Mouse (Mus musculus): ENCODE data around the gene Tpst1. TPM values are rescaled to one million over a fixed set of nuclear protein-coding genes. Genes with fewer than 3 reads are reported as not detected.

Tpst1 gene
- total RNA-seq, 2 experiments from 2014 or later: 41.1 to 41.8 TPM

DNA sequence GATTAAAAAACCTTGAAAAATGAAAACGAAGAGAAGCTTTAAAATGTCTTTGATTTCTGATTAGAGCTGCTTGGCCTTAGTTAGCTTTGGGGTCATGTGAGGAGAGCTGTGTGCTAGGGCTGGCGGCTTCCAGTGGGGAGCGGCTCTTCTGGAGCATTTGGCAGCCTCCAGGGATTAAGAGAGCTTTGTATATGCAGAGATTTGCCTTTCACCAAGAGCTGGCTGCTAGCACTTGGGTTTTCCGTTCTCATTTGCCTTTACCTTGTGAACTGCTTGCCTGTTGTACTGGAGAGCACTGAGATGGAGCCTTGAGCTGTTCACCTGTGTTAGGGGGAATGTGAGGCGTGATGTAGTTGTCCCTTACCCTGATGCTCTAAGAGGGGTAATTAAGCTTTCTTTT is 20.6 kb upstream of the Tpst1 start:
- no peak for DNase-seq (ENCODE audit: low spot score in 2 of 2)

DNA sequence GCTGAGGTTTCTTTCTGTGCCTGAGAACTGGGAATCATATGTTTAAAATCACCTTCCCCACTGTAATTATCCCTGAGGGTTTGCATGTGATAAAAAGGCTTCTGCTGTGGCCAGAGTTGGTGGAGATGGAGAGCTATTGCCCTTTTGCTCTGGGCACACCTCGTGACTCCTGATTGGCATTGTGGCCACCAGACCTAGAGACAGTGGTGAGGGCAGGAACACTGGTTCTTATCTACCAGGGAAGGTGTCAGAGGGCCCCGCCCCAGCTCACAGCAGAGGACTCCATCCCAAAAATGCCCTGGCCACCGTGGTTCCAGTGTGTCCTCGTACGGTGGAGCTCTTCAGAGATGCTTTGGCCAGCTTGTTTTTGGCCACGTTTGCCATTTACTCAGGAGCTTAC is 20.2 kb upstream of the Tpst1 start:
- no peak for DNase-seq (ENCODE audit: low spot score in 2 of 2)

DNA sequence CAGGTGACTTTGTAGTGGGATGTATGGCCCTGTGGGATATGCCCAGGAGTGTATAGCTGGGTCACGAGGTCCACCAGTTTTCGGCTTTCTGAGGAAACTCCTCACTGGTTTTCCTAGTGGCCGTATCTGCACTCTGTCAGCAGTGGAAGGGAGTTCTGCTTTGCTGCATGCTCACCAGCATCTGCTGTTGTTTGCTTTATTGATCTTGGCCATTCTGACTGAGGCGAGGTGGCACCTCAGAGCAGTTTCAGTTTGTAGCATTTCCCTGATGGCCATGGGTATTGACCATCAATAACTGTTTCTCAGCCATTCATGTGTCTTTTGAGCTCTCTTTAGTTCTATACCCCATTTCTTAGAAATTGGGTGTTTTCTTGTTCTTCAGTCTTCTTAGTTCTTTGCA is 17.4 kb upstream of the Tpst1 start:
- DNase-seq (ENCODE audit: low spot score in 2 of 2): no peak

DNA sequence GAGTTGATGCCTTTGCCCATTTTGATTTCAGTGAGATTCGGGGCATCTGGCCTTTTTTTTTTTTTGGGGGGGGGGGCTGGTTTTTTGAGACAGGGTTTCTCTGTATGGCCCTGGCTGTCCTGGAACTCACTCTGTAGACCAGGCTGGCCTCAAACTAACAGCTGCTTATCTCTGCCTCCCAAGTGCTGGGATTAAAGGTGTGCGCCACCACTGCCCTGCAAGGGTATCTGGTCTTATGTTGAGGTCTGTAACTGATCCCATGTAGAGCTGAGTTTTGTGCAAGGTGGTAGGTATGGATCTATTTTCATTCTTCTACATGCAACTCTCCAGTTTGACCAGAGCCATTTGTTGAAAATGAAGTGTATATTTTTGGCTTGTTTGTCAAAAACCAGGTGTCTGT is 16.8 kb upstream of the Tpst1 start:
- no peak for DNase-seq (ENCODE audit: low spot score in 2 of 2)

DNA sequence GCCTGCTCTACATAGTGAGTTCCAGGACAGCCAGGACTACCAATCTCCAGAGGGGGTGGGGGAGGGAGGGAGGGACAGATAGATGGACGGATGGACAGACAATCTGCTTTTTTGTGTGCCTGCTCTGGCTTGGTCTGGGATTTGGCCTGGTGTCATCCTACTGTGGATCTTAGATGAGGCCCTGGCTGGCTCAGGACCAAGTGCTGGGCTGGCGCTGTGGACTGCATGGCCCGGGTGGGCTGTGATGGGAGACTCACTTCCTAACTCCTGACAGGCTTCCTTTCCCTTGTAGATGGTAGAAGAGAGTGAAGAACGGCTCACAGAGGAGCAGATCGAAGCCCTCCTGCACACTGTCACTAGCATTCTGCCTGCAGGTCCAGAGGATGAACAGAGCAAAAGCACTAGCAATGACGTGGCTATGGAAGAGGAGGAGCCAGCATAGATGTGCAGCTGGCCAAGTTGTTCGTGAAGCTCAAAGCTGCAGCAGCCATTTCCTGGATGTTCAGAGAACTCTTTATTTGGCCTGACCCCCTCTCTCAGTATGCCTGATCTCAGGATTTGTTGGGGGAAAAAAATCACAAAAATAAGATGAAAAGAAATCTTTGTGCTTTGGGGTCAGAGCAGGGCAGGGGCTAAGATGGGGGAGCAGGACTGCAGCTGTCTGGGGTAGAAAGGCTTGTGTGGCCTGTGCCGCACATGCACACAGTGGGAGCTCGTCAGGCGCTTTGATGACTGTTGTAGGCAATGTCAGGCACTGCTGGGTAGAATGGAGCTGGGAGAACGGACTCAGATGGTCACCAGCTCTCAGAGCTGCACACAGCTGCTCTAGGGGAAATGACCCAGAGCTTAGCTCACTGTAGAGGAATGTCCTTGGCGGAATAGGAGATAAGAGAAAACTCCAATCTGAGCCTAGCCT is 13.5 kb upstream of the Tpst1 start:
- no peak for DNase-seq (ENCODE audit: low spot score in 2 of 2)

DNA sequence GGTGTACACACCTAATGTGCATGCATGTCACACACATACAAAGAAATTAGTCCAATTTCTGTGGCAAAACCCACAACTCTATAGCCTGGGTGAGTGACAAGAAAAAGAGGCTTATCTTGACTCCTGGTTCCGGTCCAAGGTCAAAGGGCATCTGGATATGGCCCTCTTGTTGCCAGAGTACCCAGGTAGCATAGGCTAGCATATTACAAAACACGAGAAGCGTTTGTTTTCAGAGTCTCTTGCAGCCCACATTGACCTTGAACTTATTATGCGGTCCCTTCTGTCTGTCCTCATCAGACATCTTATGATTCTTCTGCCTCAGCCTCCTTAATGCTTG is 12.8 kb upstream of the Tpst1 start:
- no peak for DNase-seq (ENCODE audit: low spot score in 2 of 2)

DNA sequence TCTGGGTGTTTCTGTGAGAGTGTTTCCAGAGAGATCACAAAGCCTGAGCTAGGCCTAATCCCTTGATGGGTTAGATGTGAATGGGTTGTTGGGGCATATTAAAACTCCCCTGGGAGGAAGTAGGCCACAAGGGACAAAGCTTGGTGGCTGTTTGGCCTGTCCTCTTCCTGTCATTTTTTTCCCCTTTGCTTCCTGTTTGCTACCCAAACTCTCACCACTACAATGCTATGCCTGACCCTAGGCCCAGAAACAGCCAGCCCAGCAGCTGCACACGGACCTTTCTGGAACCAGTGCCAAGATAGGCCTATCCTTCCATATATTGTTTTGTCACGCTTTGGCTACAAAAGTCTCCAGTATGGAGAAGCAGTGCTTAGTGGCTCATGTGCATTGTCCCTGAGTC is 11.0 kb upstream of the Tpst1 start:
- DNase-seq (ENCODE audit: low spot score in 2 of 2): no peak

DNA sequence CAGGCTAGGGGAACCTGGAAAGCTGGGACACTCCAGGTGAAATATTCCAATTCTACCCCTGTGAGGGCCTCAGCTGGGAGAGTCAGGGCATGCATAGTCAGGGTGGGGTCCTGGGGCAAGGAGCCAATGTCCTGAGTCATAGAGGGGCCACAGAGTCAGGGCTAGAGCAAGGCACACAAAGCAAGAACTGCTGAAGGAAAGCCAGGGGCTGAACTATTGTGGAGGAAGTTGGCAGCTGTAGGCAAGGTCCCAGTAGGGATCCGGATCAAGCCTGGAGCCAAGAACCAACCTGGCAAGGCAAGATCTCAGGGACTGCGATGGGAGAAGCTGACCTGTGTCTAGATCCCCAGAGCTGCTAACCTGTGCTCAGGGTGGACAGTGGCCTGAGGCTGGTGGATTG is 9.4 kb upstream of the Tpst1 start:
- no peak for DNase-seq (ENCODE audit: low spot score in 2 of 2)

DNA sequence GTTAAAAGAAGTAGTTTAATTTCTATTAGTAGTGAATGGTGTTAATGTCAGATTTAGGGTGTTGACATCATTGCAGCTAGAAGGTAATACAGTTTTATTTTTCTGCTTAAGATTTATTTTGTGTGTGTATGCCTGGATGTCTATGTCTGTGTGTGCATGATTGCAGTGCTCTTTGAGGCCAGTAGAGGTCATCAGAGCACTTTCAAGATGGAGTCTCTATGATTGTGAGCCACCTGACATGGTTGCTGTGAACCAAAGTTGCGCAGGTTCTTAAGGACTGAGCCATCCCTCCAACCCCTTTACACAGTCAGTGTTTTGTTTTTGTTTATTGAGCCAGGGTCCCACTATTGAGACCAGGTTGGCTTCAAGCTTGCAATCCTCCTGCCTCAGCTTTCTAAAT is 7.5 kb upstream of the Tpst1 start:
- no peak for DNase-seq (ENCODE audit: low spot score in 2 of 2)

DNA sequence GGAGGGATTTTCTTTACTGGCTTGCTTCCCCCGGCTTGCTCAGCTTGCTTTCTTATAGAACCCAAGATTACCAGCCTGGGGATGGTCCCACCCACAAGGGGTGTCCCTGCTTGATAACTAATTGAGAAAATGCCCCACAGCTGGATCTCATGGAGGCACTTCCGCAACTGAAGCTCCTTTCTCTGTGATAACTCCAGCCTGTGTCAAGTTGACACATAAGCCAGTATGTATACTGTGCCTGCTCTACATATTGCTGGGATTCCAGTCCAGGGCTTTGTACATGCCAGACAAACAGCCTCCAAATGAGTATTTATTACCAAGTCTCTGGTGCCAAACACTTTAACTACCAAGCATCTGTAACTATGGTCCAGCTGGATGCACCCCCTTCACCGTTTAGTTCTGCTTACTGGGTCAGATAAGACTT is 5.3 kb upstream of the Tpst1 start:
- DNase-seq (ENCODE audit: low spot score in 2 of 2): no peak

DNA sequence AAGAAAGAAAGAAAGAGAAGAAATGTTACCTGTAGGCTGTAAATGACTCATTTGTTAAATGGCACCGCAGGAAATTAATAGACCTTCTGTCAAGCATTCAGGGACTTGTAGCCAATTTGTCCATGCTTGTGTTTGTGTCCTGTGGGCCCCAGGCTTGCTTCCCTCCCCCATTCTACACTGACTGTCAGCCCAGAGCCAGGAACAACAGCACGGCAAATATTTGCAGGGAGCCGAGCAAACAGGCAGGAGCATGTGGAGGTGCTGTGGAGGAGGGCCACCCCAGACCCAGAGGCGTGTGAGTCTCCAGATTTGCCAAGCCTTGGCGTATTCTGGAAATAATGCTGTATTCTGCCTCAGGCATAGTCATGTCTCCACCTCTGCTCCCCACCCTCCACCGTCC is 1.4 kb downstream of the Tpst1 start:
- no peak for DNase-seq (ENCODE audit: low spot score in 2 of 2)

DNA sequence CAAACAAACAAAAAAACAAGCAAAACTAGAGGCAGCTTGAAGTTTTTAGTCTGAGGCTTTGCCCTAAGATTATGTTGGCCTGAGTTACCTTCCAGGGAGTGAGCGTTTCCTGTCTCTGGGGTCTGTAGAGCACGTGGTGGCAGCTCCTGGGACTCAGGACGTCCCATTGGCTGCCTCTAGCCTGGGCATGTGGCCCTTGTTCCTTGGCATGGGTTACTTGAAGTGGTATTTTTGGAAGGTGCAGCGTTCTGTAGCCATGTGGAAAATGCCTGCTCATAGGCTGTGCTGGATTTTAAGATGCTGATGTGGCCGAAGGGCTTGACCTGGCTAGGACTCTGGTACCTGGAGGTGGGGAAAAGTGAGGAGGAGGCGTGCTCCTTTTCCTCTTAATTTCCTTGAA is 3.3 kb downstream of the Tpst1 start:
- DNase-seq (ENCODE audit: low spot score in 2 of 2): no peak

DNA sequence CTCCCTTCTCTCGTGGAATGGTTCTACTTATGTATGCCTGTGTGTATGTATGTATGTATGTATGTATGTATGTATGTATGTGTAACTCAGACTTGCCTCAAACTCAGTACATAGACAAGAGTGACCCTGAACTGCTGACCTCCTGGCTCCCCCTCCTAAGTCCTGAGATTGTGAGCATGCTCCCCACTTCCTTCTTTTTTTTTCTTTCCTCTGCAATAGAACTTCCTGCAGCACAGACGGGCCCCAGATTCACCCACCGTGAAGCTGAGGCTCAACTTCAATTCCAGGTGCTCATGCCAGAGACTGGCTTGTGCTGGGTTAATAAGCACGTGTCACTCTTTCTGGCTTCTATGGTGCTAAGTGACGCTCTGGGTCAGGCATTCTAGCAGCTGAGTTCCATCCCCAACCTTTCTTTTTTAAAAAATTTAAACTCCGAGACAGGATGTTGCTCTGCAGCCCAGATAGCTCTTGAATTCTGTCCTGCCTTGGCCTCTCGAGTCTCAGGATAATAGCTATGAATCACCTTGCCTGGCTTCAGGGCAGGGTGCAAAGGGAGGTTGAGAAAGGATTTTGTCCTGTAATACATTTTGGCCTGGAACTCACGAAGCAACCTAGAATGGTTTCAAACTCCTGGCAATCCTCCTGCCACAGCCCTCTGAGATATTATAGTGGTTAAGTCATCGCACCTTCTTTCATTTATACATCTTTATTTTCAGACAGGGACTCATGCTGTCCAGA is 5.1 kb downstream of the Tpst1 start:
- DNase-seq (ENCODE audit: low spot score in 2 of 2): no peak

DNA sequence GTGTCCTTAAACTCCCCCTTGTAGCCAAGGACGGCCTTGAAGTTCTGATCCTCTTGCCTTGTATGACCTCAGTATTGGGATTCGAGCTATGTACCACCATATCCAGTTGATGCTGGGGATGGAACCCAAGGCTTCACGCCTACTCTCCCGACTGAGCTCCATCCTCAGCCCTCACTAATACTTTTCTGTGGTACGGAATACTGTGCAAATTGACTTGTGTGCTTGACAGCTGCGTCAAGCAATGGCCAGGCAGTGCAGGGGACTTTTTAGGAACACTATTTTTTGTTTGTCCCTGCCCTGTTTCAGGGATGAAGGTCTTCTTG is 5.7 kb downstream of the Tpst1 start:
- no peak for DNase-seq (ENCODE audit: low spot score in 2 of 2)

DNA sequence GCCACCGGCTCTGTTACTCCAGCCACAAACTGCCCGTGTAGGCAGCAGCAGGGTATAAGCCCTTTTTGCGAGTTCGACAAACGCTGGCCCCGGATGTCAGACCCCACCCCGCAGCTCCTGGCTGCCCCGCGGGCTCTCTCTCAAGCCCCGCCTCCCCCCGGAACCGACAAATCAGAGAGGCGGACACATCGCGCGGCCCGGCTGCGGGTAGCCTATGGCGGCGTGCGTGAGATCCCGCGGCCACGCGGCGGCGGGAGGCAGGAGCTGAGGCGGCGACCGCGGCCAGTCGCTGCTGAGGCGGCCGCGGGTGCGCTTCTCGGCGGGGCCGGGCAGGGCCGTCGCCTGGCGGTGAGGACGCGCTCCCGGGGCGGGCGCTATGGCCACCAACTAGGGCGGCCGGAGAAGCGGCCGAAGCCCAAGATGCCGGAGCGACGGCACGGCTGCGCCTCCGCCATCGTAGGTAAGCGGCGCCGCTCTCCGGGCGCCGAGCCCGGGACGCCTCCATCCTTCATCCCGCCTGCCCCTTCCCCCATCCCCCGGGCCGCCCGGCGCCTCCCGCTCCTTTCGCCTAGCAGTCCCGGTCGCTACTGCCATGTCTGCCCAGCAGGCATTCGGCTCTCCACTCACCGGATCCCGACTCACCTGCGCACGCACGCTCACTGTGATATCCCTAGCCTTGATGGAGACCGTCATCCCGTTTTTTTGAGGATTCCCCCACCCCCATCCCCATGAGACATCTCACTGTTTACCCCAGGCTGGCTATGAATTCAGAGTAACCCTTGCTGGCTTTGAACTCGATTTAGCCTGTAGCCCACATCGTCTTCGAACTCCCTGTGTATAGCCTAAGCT is 6.3 kb downstream of the Tpst1 start:
- peak; percentile 99 for DNase-seq (ENCODE audit: low spot score in 2 of 2)

DNA sequence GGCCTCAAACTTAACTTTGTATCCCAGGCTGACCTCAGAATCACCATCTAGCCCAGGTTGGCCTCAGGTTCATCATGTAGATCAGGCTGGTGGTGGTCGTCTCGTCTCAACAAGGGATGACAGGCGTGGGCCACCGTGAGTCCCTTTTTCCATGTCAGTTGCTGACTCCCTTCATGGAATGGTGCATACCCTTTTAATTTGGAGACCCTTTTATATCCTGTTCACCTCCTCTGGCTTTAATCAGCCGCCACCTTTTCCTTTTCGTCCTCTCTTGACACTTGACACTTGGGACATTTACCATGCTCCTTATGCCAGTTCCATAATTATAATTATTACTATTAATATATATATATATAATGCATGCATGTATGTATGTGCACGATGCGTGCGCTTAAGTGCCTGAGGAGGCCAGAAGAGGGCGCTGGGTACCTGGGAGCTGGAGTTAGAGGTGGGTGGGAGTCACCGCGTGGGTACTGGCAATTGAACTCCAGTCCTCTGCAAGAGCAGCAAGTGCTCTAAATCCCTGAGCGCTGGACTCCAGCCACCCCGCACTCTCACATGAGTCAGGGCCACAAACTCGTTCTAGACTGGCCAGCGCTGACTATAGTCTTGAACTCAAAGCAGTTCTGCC is 7.0 kb downstream of the Tpst1 start:
- DNase-seq (ENCODE audit: low spot score in 2 of 2): no peak

DNA sequence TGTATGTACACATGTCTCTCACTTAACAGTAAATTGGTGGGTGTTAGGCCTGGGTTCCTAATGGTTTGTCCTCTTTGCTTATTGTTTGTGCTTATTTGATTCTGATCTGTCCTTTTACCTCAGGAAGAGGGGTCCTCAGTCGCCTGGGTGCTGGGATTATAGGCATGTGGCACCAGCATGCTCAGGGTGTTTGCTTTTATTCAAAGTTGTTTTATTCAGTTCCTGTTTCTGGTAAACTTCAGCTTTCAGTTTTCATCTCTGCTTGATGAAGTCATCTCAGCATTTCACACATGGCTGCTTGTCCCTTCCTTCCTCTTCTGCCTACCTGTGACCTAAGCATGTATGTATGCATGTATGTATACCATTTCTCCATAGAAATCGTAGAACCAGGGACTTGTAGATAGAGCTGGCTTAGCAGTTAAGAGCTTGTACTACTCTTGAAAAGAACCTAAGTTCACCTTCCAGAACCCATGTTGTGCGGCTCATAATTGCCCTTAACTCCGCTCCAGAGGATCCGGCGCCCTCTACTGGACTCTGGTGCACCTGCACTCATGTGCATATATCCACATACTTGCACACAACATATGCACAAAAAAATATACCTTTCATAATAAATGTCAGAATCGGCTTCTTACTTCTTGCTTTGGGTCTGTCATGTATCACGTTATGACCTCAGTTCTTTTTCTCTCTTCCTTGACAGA is 8.2 kb downstream of the Tpst1 start:
- DNase-seq (ENCODE audit: low spot score in 2 of 2): no peak

DNA sequence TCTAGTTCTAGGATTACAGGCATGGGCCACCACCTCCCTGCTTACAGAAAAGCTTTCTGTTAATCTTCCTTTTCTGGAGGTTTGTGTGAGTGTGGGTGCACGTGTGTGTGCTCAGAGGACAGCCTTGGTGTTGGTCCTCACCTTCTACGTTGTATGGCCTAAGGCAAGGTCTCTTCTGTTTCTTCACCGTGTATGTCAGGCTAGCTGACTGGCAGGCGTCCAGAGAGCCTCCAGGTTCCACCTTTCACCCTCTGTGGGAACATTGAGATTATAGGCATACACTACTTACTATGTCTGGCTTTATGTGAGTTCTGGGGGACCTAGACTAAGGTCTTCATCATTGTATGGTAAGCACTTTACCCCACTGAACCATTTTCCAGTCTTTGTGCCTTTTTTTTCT is 9.3 kb downstream of the Tpst1 start:
- no peak for DNase-seq (ENCODE audit: low spot score in 2 of 2)

DNA sequence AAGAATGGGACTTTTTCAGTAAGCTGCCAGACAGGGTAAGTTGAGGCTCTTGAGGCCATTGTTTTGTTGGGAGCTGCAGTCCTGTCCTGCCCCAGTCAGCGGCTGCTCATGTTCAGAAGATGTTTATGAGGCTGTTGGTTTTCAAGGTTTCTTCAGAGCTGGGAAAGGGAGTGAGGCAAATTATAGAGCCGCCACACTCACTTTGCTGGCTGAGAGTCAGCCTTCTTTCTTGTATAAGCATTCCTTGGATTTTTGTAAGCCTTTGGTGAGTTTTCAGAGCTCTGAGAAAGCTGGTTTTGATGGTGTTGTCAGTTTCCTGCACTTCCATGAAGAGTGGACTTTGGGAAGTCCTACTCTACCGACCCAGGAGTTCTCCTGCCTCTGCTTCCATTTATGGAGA is 11.1 kb downstream of the Tpst1 start:
- DNase-seq (ENCODE audit: low spot score in 2 of 2): no peak

DNA sequence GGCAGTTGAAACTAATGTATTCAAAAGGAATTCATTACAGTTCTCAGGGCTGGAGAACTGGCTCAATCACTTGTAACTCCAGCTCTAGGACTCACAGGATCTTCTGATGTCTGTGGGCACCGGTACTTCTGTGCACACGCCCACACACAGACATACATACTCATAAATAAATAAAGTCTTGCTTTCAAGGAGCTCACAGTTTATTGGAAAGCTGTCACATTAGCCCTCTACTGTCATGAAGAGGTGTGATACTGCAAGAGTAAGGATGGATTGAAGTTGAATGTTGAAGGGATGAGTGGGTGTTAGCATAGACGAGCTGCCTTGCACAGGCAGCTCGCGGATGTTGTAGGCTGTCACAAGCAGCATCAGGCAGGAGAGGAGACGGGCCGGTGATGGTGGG is 14.9 kb downstream of the Tpst1 start:
- no peak for DNase-seq (ENCODE audit: low spot score in 2 of 2)

DNA sequence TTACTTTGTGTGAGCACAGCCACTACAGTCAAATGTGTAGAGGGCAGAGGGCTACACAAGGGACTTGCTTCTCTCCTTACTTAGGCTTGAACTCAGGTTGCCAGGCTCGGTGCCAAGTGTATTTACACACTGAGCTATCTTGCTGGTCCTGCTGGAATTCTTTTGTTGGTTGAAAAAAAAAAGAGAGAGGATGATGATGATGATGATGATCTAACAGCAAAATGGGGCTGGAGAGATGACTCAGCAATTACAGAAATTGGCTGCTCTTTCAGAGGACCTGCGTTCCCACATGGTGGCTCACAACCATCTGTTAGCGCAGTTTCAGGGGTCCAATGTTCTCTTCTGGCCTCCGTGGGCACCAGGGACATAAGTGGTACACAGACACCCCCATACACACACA is 15.5 kb downstream of the Tpst1 start:
- no peak for DNase-seq (ENCODE audit: low spot score in 2 of 2)

All from layer of hippocampus, postnatal 10 days (tissue).